Mouse (Mus musculus): ENCODE data around the gene Snx8. TPM values are rescaled to one million over a fixed set of nuclear protein-coding genes. Genes with fewer than 3 reads are reported as not detected.
A peak's percentile ranks its signal among the peaks of the same experiment; 100 is the strongest.

Gene Snx8
- total and polyA plus RNA-seq, 3 experiments, result 19.7 to 30.7 TPM; not detected in 1

GRCm38 (mm10) chr5:140387236-140387635 is 1.8 kb downstream of the Snx8 start:
- H3K4me3 ChIP-seq (ENCODE audit: control insufficient read depth in 1 of 2, insufficient read depth in 1 of 2, low read depth in 2 of 2, low read length in 2 of 2), result no peak overlapping the region
- H3K9me3 ChIP-seq (replicated peaks; ENCODE audit: insufficient read depth, low read length), result no peaks in the 10 kb centered on the region
- no peak overlapping the region for H3K9ac ChIP-seq (ENCODE audit: control insufficient read depth, low read depth, low read length, poor library complexity, severe bottlenecking)
- TF ChIP-seq TBP (IDR thresholded peaks at IDR 0.05; ENCODE audit: low read depth, low read length) (no peak), ZMIZ1 (IDR thresholded peaks at IDR 0.05; ENCODE audit: low read depth, low read length) (no peak), E2F4 (IDR thresholded peaks at IDR 0.05; ENCODE audit: borderline replicate concordance, low read depth, low read length) (no peak)
- no peaks in the 10 kb centered on the region for H3K27me3 ChIP-seq (ENCODE audit: control insufficient read depth in 1 of 2, insufficient read depth in 2 of 2, low read length in 2 of 2)
- peaks cover 0 to 6% of the 10 kb centered on the region in 2 experiments; a peak in 2 of 4 replicates for H3K36me3 ChIP-seq (ENCODE audit: control insufficient read depth in 1 of 2, insufficient read depth in 2 of 2, low read length in 2 of 2)
- H3K4me1 ChIP-seq (ENCODE audit: control insufficient read depth in 1 of 2, insufficient read depth in 2 of 2, low read length in 2 of 2), result peaks cover 0 to 13% of the 10 kb centered on the region in 2 experiments; a peak in 3 of 4 replicates
- H3K27ac ChIP-seq (ENCODE audit: control insufficient read depth, low read depth, low read length), result no peak overlapping the region
- peaks cover 12% of the 10 kb centered on the region for H3K79me2 ChIP-seq (ENCODE audit: control insufficient read depth, insufficient read depth, low read length, poor library complexity)
- DNase-seq (ENCODE audit: low read depth, low spot score), result no peak

DNA sequence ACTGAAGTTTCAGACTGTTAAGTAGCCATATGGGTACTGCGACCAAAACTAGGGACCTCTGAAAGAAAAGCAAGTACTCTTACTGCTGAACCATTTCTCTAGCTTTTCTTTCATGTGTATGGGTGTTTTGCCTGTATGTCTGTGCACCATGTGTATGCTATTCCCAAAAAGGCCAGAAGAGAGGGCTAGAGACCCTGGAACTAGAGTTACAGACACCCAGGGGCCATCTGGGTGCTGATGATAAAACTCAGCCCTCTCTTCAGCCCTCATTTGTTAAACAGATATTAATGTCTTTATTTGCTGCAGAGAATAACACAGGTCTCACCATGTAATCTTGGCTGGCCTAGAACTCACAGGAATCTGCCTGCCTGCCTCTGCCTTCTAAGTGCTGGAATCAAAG is 4.6 kb downstream of the Snx8 start:
- Histone ChIP-seq H3K4me3 (ENCODE audit: control insufficient read depth in 1 of 2, insufficient read depth in 1 of 2, low read depth in 2 of 2, low read length in 2 of 2) (no peak overlapping the region), H3K4me1 (ENCODE audit: control insufficient read depth in 1 of 2, insufficient read depth in 2 of 2, low read length in 2 of 2) (peaks cover 0 to 18% of the 10 kb centered on the region in 2 experiments; a peak in 3 of 4 replicates), H3K36me3 (ENCODE audit: control insufficient read depth in 1 of 2, insufficient read depth in 2 of 2, low read length in 2 of 2) (peaks cover 0 to 10% of the 10 kb centered on the region in 2 experiments; a peak in 2 of 4 replicates), H3K27ac (ENCODE audit: control insufficient read depth, low read depth, low read length) (no peak overlapping the region), H3K79me2 (ENCODE audit: control insufficient read depth, insufficient read depth, low read length, poor library complexity) (peaks cover 18% of the 10 kb centered on the region), H3K9ac (ENCODE audit: control insufficient read depth, low read depth, low read length, poor library complexity, severe bottlenecking) (no peak overlapping the region), H3K27me3 (ENCODE audit: control insufficient read depth in 1 of 2, insufficient read depth in 2 of 2, low read length in 2 of 2) (no peaks in the 10 kb centered on the region), H3K9me3 (replicated peaks; ENCODE audit: insufficient read depth, low read length) (no peaks in the 10 kb centered on the region)
- DNase-seq (ENCODE audit: low read depth, low spot score), result peak; percentile 54
- no peak for TF ChIP-seq KAT2A (conservative IDR thresholded peaks at IDR 0.05; ENCODE audit: low read depth, low read length)
- TF ChIP-seq GABPA (IDR thresholded peaks at IDR 0.05; ENCODE audit: low read depth, low read length), result no peak
- no peak for TF ChIP-seq BHLHE40 (IDR thresholded peaks at IDR 0.05; ENCODE audit: borderline replicate concordance, low read depth, low read length)
- TF ChIP-seq MYC (IDR thresholded peaks at IDR 0.05; ENCODE audit: low read depth, low read length), result no peak
- no peak for TF ChIP-seq CHD1 (IDR thresholded peaks at IDR 0.05; ENCODE audit: low read depth, low read length)
- no peak for TF ChIP-seq JUND (IDR thresholded peaks at IDR 0.05; ENCODE audit: low read depth, low read length)
- TF ChIP-seq ZC3H11A (IDR thresholded peaks at IDR 0.05; ENCODE audit: low read depth, low read length), result no peak
- no peak for TF ChIP-seq ETS1 (IDR thresholded peaks at IDR 0.05; ENCODE audit: low read depth, low read length)
- no peak for TF ChIP-seq NELFE (IDR thresholded peaks at IDR 0.05; ENCODE audit: low read depth, low read length)
- 0 out of 2 replicates have a peak, but pooled peaks have one; percentile 11 for TF ChIP-seq GATA1 (IDR thresholded peaks at IDR 0.05; ENCODE audit: low read depth, low read length)
- no peak for TF ChIP-seq NRF1 (IDR thresholded peaks at IDR 0.05; ENCODE audit: insufficient read depth, low read depth, low read length, poor library complexity, severe bottlenecking)
- TF ChIP-seq RAD21 (IDR thresholded peaks at IDR 0.05; ENCODE audit: low read depth, low read length), result peak; percentile 14; the same call in 1 of the 2 replicates
- no peak for TF ChIP-seq TBP (IDR thresholded peaks at IDR 0.05; ENCODE audit: low read depth, low read length)
- peak; percentile 20; the same call in 1 of the 2 replicates for TF ChIP-seq SMC3 (IDR thresholded peaks at IDR 0.05; ENCODE audit: low read depth, low read length)
- TF ChIP-seq RCOR1 (IDR thresholded peaks at IDR 0.05; ENCODE audit: low read depth, low read length), result no peak
- TF ChIP-seq ELF1 (IDR thresholded peaks at IDR 0.05; ENCODE audit: low read depth, low read length), result no peak
- TF ChIP-seq MAZ (IDR thresholded peaks at IDR 0.05; ENCODE audit: low read depth, low read length), result no peak
- no peak for TF ChIP-seq POLR2AphosphoS5 (IDR thresholded peaks at IDR 0.05; ENCODE audit: borderline replicate concordance, low read depth, low read length)
- no peak for TF ChIP-seq USF2 (IDR thresholded peaks at IDR 0.05; ENCODE audit: borderline replicate concordance in 1 of 2, insufficient read depth in 1 of 2, low read depth in 1 of 2, low read length in 2 of 2)
- TF ChIP-seq ZKSCAN1 (IDR thresholded peaks at IDR 0.05; ENCODE audit: low read depth, low read length), result no peak
- TF ChIP-seq E2F4 (IDR thresholded peaks at IDR 0.05; ENCODE audit: borderline replicate concordance, low read depth, low read length), result no peak
- TF ChIP-seq MAFK (IDR thresholded peaks at IDR 0.05; ENCODE audit: borderline replicate concordance, low read depth, low read length), result no peak
- no peak for TF ChIP-seq POLR2A (IDR thresholded peaks at IDR 0.05; ENCODE audit: control insufficient read depth in 1 of 2, insufficient read depth in 1 of 2, low read depth in 1 of 2, low read length in 2 of 2, poor library complexity in 1 of 2)
- no peak for TF ChIP-seq TCF12 (IDR thresholded peaks at IDR 0.05; ENCODE audit: low read depth, low read length)
- TF ChIP-seq USF1 (IDR thresholded peaks at IDR 0.05; ENCODE audit: low read depth, low read length), result no peak
- TF ChIP-seq SIN3A (IDR thresholded peaks at IDR 0.05; ENCODE audit: low read length), result no peak
- no peak for TF ChIP-seq ZNF384 (IDR thresholded peaks at IDR 0.05; ENCODE audit: low read depth, low read length)
- TF ChIP-seq MYB (IDR thresholded peaks at IDR 0.05; ENCODE audit: low read depth, low read length), result no peak
- no peak for TF ChIP-seq MEF2A (IDR thresholded peaks at IDR 0.05; ENCODE audit: extremely low read depth, insufficient replicate concordance, low read depth, low read length, poor library complexity, severe bottlenecking)
- TF ChIP-seq MAX (IDR thresholded peaks at IDR 0.05; ENCODE audit: low read length), result no peak
- no peak for TF ChIP-seq MXI1 (IDR thresholded peaks at IDR 0.05; ENCODE audit: low read depth, low read length)
